10 mouse cellular contexts compared by ENCODE assay signal in genomic region chr9:72791213-72791582, GRCm38 (mm10). TPM values are rescaled to one million over a fixed set of nuclear protein-coding genes. Genes with fewer than 3 reads are reported as not detected.
DNase-seq lines count a peak whose midpoint lies in the region; ATAC-seq and TF ChIP-seq lines count a peak whose summit lies in the region.
"Had no signal": no experiment of that assay in that cellular context is flagged by ENCODE, and none has a peak within 500 bp of the region (broad histone marks: within the 10 kb centered on the region; RNA-seq: fewer than 3 reads in every experiment).

No protein-coding gene starts in this region.

- no peaks in the 10 kb centered on the region for H3K27me3 ChIP-seq in lung, embryonic 14.5 days (ENCODE audit: insufficient read depth, low read length)
- H3K27me3 ChIP-seq in hindbrain, embryonic 10.5 days (ENCODE audit: insufficient read depth, poor library complexity, severe bottlenecking) = no peaks in the 10 kb centered on the region
- no peaks in the 10 kb centered on the region for H3K27me3 ChIP-seq in liver, embryonic 12.5 days (replicated peaks)

- H3K4me1 ChIP-seq in lung, embryonic 14.5 days (ENCODE audit: insufficient read depth) = peaks cover 7% of the 10 kb centered on the region; the same call in 1 of the 2 replicates
- peaks cover 38% of the 10 kb centered on the region for H3K4me1 ChIP-seq in hindbrain, embryonic 10.5 days (replicated peaks)
- H3K4me1 ChIP-seq in liver, embryonic 12.5 days = peaks cover 12% of the 10 kb centered on the region

- H3K9me3 ChIP-seq in lung, embryonic 14.5 days (ENCODE audit: low read depth, low read length) = no peaks in the 10 kb centered on the region
- H3K9me3 ChIP-seq in hindbrain, embryonic 10.5 days = 0 out of 2 replicates have a peak, but pooled peaks cover 2% of the 10 kb centered on the region
- H3K9me3 ChIP-seq in liver, embryonic 12.5 days (replicated peaks) = no peaks in the 10 kb centered on the region

- TF ChIP-seq CTCF in lung, embryonic 14.5 days (IDR thresholded peaks at IDR 0.05; ENCODE audit: low read depth) = no peak

- H3K36me3 ChIP-seq in lung, embryonic 14.5 days (ENCODE audit: insufficient read depth) = no peaks in the 10 kb centered on the region
- no peaks in the 10 kb centered on the region for H3K36me3 ChIP-seq in hindbrain, embryonic 10.5 days
- H3K36me3 ChIP-seq in liver, embryonic 12.5 days = no peaks in the 10 kb centered on the region

- H3K9ac ChIP-seq in lung, embryonic 14.5 days = no peak overlapping the region
- 0 out of 2 replicates have a peak overlapping the region, but pooled peaks have one; percentile 27 for H3K9ac ChIP-seq in liver, embryonic 12.5 days

- peak overlapping the region; percentile 32 for H3K4me2 ChIP-seq in lung, embryonic 14.5 days
- H3K4me2 ChIP-seq in liver, embryonic 12.5 days = peak overlapping the region; percentile 71

- DNase-seq in adrenal gland, postnatal 10 days = peak; percentile 19
- no peak for DNase-seq in adrenal gland, postnatal 25 days
- DNase-seq in lung, embryonic 14.5 days = peak; percentile 47
- DNase-seq in lung, adult 18-20 months = no peak
- no peak for DNase-seq in hindbrain, embryonic 10.5 days (ENCODE audit: low spot score)
- no peak for DNase-seq in urinary bladder, adult 2 months (ENCODE audit: low spot score)
- DNase-seq: thymus, postnatal 14 days had no signal

- no peak overlapping the region for H3K27ac ChIP-seq in lung, embryonic 14.5 days (ENCODE audit: low read depth)
- H3K27ac ChIP-seq in hindbrain, embryonic 10.5 days = peak overlapping the region; percentile 73
- no peak overlapping the region for H3K27ac ChIP-seq in liver, embryonic 12.5 days

- no peak overlapping the region for H3K4me3 ChIP-seq in lung, embryonic 14.5 days (ENCODE audit: low read depth, low read length)
- H3K4me3 ChIP-seq in hindbrain, embryonic 10.5 days = peak overlapping the region; percentile 29
- peak overlapping the region; percentile 44 for H3K4me3 ChIP-seq in liver, embryonic 12.5 days

- peak; percentile 58; the same call in 1 of the 2 replicates for ATAC-seq in lung, embryonic 14.5 days (ENCODE audit: insufficient read depth)
- ATAC-seq in liver, embryonic 12.5 days = peak; percentile 37; the same call in 1 of the 2 replicates
- no peak for ATAC-seq in megakaryocyte progenitor cell, adult 5-6 weeks (replicated peaks; ENCODE audit: poor library complexity)

- 25% methylated on average over 10 of the region's 10 CpGs for WGBS in lung, embryonic 14.5 days
- 41% methylated on average over 10 of the region's 10 CpGs for WGBS in hindbrain, embryonic 10.5 days
- WGBS in liver, embryonic 12.5 days (ENCODE audit: insufficient replicate concordance) = 23% methylated on average over 10 of the region's 10 CpGs

RNA-seq across cellular contexts. Expression of gene Prtg, which starts 15.5 kb away (rescaled TPM):
- total RNA-seq in adrenal gland, postnatal 10 days (2021) = under 1 TPM; 0.45 to 0.61 TPM
- total RNA-seq in adrenal gland, postnatal 25 days (2021) = 0.43 and 0.58 TPM in 2 replicates
- 1.3 TPM in 2 replicates for polyA plus RNA-seq in lung, embryonic 14.5 days (2014; fragmentation: Nextera tagmentation; extraction: Ambion mirVana)
- polyA plus RNA-seq in hindbrain, embryonic 10.5 days (2016; fragmentation: Nextera tagmentation; extraction: Ambion mirVana) = 7.6 and 19.9 TPM in 2 replicates
- 0.37 and 0.52 TPM in 2 replicates for polyA plus RNA-seq in liver, embryonic 12.5 days (2016; fragmentation: Nextera tagmentation; extraction: Ambion mirVana)
- polyA plus RNA-seq in urinary bladder, adult 2 months (2012; rRNA removed) = 0.10 and 0.22 TPM in 2 replicates
- not detected in 2 replicates for total RNA-seq in megakaryocyte progenitor cell, adult 5-6 weeks (2015)
- total RNA-seq in megakaryocyte progenitor cell, adult 5-6 weeks (2017) = not detected in 2 replicates
- total RNA-seq: hematopoietic stem cell, adult 5-6 weeks had no signal

Comparison
In these comparisons a context has a peak if more than half of its experiments do, and no peak if none do; other contexts are left out.
1. DNase-seq: peak in adrenal gland, postnatal 10 days (single experiment) and lung, embryonic 14.5 days (single experiment); none in adrenal gland, postnatal 25 days (single experiment), lung, adult 18-20 months (0 of 2), hindbrain, embryonic 10.5 days (single experiment) and urinary bladder, adult 2 months (single experiment).